Mouse (Mus musculus): Measurements from ENCODE around the gene Rap1b. TPM values are rescaled to one million over a fixed set of nuclear protein-coding genes. Genes with fewer than 3 reads are reported as not detected.
"Not testable (repeated sequence)": the region's sequence is repeated elsewhere in the genome, so short reads cannot be mapped to it uniquely, and the experiment has no call there.

Rap1b gene
- total RNA-seq (2021): 10 to 100 TPM; 67.4 to 70.2 TPM

- DNase-seq (ENCODE audit: extremely low spot score in 1 of 2, low spot score in 1 of 2): peak; percentile 91 to 96
Observed at GRCm38 (mm10) chr10:117845597-117846259, at the start of gene Rap1b. Gene Rap1b (minus strand): TSS chr10:117846035.

- DNase-seq (ENCODE audit: extremely low spot score in 1 of 2, low spot score in 1 of 2): no peak
Observed at GRCm38 (mm10) chr10:117895186-117895585, 49.4 kb upstream of the Rap1b start.

GRCm38 (mm10) chr10:117894114-117895035 is 48.5 kb upstream of the Rap1b start:
- DNase-seq (ENCODE audit: extremely low spot score in 1 of 2, low spot score in 1 of 2): no peak

GRCm38 (mm10) chr10:117893128-117893527 is 47.3 kb upstream of the Rap1b start:
- DNase-seq (ENCODE audit: extremely low spot score in 1 of 2, low spot score in 1 of 2): not testable (repeated sequence)

GRCm38 (mm10) chr10:117891327-117891726 is 45.5 kb upstream of the Rap1b start:
- no peak for DNase-seq (ENCODE audit: extremely low spot score in 1 of 2, low spot score in 1 of 2)

- no peak for DNase-seq (ENCODE audit: extremely low spot score in 1 of 2, low spot score in 1 of 2)
Observed at GRCm38 (mm10) chr10:117888822-117889221, 43.0 kb upstream of the Rap1b start.

- no peak for DNase-seq (ENCODE audit: extremely low spot score in 1 of 2, low spot score in 1 of 2)
Observed at GRCm38 (mm10) chr10:117885358-117885757, 39.5 kb upstream of the Rap1b start.

GRCm38 (mm10) chr10:117884760-117885159 is 38.9 kb upstream of the Rap1b start:
- no peak for DNase-seq (ENCODE audit: extremely low spot score in 1 of 2, low spot score in 1 of 2)

- DNase-seq (ENCODE audit: extremely low spot score in 1 of 2, low spot score in 1 of 2): no peak
Observed at GRCm38 (mm10) chr10:117883438-117883837, 37.6 kb upstream of the Rap1b start.

- DNase-seq (ENCODE audit: extremely low spot score in 1 of 2, low spot score in 1 of 2): no peak
Observed at GRCm38 (mm10) chr10:117878628-117879027, 32.8 kb upstream of the Rap1b start.

- no peak for DNase-seq (ENCODE audit: extremely low spot score in 1 of 2, low spot score in 1 of 2)
Observed at GRCm38 (mm10) chr10:117876801-117877200, 31.0 kb upstream of the Rap1b start.

GRCm38 (mm10) chr10:117876400-117876799 is 30.6 kb upstream of the Rap1b start:
- DNase-seq (ENCODE audit: extremely low spot score in 1 of 2, low spot score in 1 of 2): no peak

GRCm38 (mm10) chr10:117874936-117875335 is 29.1 kb upstream of the Rap1b start:
- DNase-seq (ENCODE audit: extremely low spot score in 1 of 2, low spot score in 1 of 2): peak; percentile 7 to 28

- no peak for DNase-seq (ENCODE audit: extremely low spot score in 1 of 2, low spot score in 1 of 2)
Observed at GRCm38 (mm10) chr10:117873952-117874351, 28.1 kb upstream of the Rap1b start.

GRCm38 (mm10) chr10:117872468-117872867 is 26.6 kb upstream of the Rap1b start:
- DNase-seq (ENCODE audit: extremely low spot score in 1 of 2, low spot score in 1 of 2): no peak

GRCm38 (mm10) chr10:117867301-117867700 is 21.5 kb upstream of the Rap1b start:
- DNase-seq (ENCODE audit: extremely low spot score in 1 of 2, low spot score in 1 of 2): no peak

GRCm38 (mm10) chr10:117866641-117867040 is 20.8 kb upstream of the Rap1b start:
- DNase-seq (ENCODE audit: extremely low spot score in 1 of 2, low spot score in 1 of 2): no peak

- DNase-seq (ENCODE audit: extremely low spot score in 1 of 2, low spot score in 1 of 2): no peak
Observed at GRCm38 (mm10) chr10:117864695-117865094, 18.9 kb upstream of the Rap1b start.

- no peak for DNase-seq (ENCODE audit: extremely low spot score in 1 of 2, low spot score in 1 of 2)
Observed at GRCm38 (mm10) chr10:117864251-117864650, 18.4 kb upstream of the Rap1b start.

- DNase-seq (ENCODE audit: extremely low spot score in 1 of 2, low spot score in 1 of 2): no peak
Observed at GRCm38 (mm10) chr10:117862014-117862580, 16.3 kb upstream of the Rap1b start.

GRCm38 (mm10) chr10:117860958-117861357 is 15.1 kb upstream of the Rap1b start:
- DNase-seq (ENCODE audit: extremely low spot score in 1 of 2, low spot score in 1 of 2): no peak

Data from layer of hippocampus, postnatal 25 days (tissue).